Mouse (Mus musculus) MEL (cell line): ENCODE results near the gene Dusp12.

Source experiments
- CHD2 ChIP-seq: IDR thresholded peaks from 2 replicates; pipeline ENCODE4 v1.6.1; 2011; ENCODE audit warnings: low read length, improper control_type of control experiment
- E2F4 ChIP-seq: IDR thresholded peaks from 2 replicates; pipeline ENCODE4 v1.6.1; 2011; ENCODE audit warnings: low read depth, low read length, improper control_type of control experiment, borderline replicate concordance
- ETS1 ChIP-seq: IDR thresholded peaks from 2 replicates; pipeline ENCODE4 v1.6.1; 2012; ENCODE audit warnings: low read depth, mild to moderate bottlenecking, inconsistent platforms, low read length, improper control_type of control experiment, moderate library complexity
- GABPA ChIP-seq: IDR thresholded peaks from 2 replicates; pipeline ENCODE4 v1.6.1; 2012; ENCODE audit warnings: low read depth, mild to moderate bottlenecking, inconsistent platforms, low read length, improper control_type of control experiment, moderate library complexity
- JUND ChIP-seq: IDR thresholded peaks from 2 replicates; pipeline ENCODE4 v1.6.1; 2011; ENCODE audit warnings: low read depth, mild to moderate bottlenecking, improper control_type of control experiment, low read length
- POLR2A ChIP-seq, 2 experiments: IDR thresholded peaks; 2 replicates each; pipeline ENCODE4 v1.6.1; 2011 to 2012; ENCODE audit warnings: low read length in 2 of 2, mild to moderate bottlenecking in 2 of 2, control low read depth in 1 of 2, improper control_type of control experiment in 1 of 2, low read depth in 1 of 2, moderate library complexity in 1 of 2; ENCODE audit not compliant: control insufficient read depth in 1 of 2, insufficient read depth in 1 of 2, poor library complexity in 1 of 2
- SMC3 ChIP-seq: IDR thresholded peaks from 2 replicates; pipeline ENCODE4 v1.6.1; 2011; ENCODE audit warnings: low read depth, low read length, improper control_type of control experiment
- ZC3H11A ChIP-seq: IDR thresholded peaks from 2 replicates; pipeline ENCODE4 v1.6.1; 2012; ENCODE audit warnings: low read depth, mild to moderate bottlenecking, inconsistent platforms, low read length, improper control_type of control experiment
- ZNF384 ChIP-seq: IDR thresholded peaks from 2 replicates; pipeline ENCODE4 v1.6.1; 2012; ENCODE audit warnings: low read depth, mild to moderate bottlenecking, inconsistent platforms, low read length, improper control_type of control experiment

- TF ChIP-seq JUND (no peak), ZNF384 (no peak), E2F4 (no peak), SMC3 (no peak), ZC3H11A (no peak), GABPA (no peak), ETS1 (no peak), CHD2 (no peak), POLR2A (IDR thresholded peaks at IDR 0.05; ENCODE audit: control insufficient read depth in 1 of 2, insufficient read depth in 1 of 2, low read depth in 1 of 2, low read length in 2 of 2, poor library complexity in 1 of 2) (no peak)
Measured at GRCm38 (mm10) chr1:170891646-170892045, 6.3 kb upstream of the Dusp12 start.
